Mouse (Mus musculus): Measurements from ENCODE around the gene 4921509C19Rik. TPM values are rescaled to one million over a fixed set of nuclear protein-coding genes. Genes with fewer than 3 reads are reported as not detected.
"Not testable (repeated sequence)": the region's sequence is repeated elsewhere in the genome, so short reads cannot be mapped to it uniquely, and the experiment has no call there.

4921509C19Rik gene
- total RNA-seq (2021): not detected

DNA sequence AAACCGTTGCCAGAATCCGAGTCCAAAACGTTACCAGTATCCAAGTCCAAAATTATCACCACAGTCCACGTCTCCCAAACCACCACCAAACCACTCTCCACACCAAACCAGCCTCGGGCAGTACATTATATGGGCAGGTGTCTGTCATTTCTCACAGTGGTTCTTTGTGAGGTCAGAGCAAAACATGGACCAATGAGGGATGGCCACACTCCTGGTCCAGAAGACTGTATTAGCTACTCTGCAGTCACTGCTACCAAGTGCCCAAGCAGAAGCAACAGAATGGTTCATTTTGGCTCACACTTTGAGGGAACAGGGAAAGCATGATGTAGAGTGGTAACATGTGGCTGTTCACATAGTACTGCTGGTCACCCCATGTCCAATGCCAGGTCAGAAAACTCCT, at the start of gene 4921509C19Rik:
TSS of gene 4921509C19Rik (minus strand) at position 101 of the 400 bp plus-strand sequence.
- DNase-seq; intact Hi-C loops (cut with DNase I): not testable (repeated sequence)

DNA sequence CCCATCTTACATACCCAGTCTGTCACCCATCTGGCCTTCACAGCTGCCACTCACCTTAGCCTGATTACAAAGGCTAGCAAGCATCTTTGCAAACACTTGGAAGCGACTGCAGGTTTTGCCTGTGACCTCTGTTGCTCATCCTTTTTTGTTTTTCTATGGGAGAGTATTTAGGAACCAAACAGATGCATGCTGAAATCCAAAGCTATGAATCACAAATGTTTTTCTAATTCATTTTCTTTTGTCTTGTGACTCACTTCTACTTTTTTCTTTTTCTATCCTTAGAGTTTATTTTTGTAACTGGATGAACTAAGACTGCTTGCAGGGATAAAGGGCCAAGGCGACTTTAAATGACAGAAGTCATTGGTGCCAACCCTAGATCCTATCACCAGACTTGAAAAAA, 49.6 kb upstream of the 4921509C19Rik start:
- intact Hi-C loops (cut with DNase I): no loop called here

DNA sequence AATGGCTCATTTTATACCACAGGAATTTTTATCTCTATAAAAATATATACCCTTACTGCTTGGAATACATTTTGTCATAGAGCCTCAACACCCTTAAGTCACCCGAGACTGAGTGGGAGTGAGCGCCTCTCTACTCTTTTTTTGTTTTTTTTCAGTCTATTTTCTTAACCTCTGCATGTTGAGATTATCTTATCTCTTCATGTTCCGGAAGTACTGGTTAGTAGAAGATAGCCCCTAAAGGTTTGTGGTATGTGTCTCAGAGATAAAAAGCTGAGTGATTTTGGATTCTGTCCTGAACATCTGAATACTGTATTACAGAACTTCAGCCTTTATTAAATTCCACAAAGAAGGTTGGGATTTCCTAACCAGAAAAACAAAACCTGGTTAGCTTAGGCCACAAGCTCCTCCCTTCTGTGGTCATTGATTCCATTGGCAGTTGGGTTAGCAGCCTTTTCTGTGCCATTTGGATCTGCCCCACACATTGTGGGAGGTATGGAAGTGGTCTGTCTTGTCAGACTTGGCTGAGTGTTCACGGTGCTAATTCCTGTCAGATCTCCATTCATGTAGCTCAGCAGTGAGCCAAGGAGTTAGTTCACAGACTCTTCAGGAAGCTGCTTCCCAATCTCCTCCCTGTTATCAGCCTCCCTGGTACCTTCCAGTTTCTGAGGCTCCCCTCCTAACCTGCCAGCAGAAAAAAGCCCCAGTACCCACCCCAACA, 48.5 kb upstream of the 4921509C19Rik start:
- DNase-seq: no peak

More for the DNA sequence above, 49.6 kb upstream of the 4921509C19Rik start:
- no peak for DNase-seq

DNA sequence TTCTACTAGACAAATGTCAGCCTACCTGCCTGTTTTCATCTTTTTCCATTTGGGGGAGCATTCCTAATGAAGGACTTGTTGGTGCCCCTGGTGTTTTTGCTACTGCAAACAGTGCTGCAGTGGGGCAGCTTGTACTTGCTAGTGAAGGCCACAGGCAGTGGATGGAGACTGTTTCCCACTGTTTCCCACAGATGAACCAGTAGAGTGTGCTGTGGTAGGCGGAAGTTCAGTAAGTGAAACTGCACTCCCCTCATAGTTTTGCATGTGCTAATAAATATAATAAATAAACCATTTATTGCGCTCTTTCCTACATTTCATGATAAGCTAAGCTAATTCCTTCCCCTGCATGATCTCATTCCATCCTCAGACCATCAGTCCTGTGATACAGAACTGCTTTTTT, 43.0 kb upstream of the 4921509C19Rik start:
- DNase-seq: no peak
- intact Hi-C loops (cut with DNase I): no loop called here

More for the DNA sequence above, 48.5 kb upstream of the 4921509C19Rik start:
- intact Hi-C loops (cut with DNase I): no loop called here

DNA sequence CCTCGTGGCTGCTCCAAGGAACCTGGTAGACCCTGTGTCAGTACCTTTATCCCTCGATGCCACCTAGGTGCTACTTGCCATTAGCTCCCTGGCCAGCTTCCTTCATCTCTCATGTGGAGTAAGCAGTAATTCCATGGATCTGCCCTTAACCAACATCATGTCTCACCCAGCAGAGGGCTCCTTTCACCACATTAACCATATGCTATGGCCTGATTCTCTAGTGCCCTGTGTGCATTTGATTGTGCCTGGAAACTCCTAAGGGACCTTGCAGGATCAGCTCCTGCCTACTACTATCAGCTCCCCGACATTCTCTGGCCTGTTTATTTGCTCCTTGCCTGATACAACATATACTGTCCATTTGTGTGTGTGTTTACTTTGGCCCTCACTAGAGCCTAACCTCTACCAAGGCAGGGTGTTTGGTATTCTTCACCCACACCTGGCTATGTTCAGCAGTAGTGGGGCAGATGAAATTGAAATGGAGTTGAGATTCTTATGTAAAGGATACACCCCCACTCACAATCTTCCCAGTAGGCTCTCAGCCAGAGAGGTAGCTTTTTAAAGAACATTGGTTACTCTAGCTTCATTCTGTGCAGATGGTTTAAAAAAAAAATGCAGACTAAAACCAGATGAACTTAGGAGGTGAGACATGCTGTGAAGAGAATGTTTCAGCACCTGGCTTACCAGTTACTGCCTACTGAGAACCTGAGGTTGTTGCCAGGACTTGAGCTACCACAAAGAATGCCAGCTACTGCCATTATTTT, 37.8 kb upstream of the 4921509C19Rik start:
- intact Hi-C loops (cut with DNase I): no loop called here
- no peak for DNase-seq

DNA sequence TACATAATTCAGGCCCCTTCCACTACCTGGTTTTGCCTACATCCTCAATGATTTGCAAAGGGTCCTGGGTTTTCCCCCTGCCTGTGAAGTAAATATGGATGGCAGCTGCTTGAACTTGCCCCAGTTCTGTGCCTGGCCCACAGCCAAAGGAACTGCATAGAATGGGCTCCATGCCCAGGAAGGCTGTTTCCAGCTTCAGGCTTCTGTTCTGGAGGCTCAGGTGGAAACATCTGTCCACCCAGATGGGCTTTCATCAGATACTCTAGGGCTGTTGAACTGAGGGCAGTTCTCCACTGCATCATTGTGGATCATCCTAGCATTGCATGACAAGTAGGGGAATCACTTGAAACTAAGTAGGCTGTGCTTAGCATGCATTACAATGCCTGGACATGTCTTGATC, 36.2 kb upstream of the 4921509C19Rik start:
- DNase-seq: peak; percentile 79
- intact Hi-C loops (cut with DNase I): no loop called here

DNA sequence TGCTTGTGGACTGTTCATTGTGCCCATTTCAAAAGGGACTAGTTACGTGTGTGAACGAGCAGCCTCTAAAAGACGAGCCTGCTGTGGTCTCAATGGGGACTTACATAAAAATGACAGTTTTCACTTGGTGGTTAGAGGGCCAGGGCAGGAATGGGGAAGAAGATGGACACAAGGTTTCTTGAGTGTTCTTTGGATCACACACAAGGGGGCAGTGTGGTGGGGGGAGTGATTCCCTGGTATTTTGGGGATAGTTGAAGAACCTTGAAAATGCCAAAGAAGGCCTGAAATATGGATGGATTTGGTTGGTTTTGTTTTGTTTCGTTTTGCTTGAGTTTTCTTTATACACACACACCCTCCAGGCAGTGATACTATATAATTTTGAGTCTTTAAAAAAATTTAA, 28.3 kb upstream of the 4921509C19Rik start:
- intact Hi-C loops (cut with DNase I): loop anchor here (10.0 kb wide), 1 partner anchor 201 kb away; the partner anchor contains the start of gene Tmem74b
- no peak for DNase-seq

DNA sequence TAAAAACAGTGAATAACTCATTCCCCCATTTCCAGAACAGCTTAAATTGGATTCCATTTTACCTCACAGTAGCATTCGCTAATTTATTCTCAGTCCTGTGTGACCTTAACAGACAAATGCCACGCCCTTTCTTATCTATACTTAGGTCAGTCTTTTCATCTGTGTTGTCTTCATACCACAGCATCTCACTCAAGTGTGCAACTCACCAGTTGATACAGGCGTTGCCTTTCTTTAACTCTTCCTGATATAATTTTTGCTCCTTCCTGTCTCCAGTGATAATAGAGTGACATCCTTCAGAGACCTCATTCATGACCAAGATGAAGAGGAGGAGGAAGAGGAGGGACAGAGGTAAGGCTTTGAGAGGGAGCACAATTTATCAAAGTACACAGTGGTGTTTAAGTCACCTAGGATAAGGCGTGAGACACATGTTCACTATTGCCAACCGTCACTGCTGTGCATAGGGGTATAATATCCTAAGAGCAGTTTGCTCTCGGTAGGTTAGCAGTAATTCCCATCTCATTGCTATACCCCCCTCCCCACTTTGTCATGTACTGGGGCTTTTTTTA, 24.6 kb upstream of the 4921509C19Rik start:
- DNase-seq: no peak
- intact Hi-C loops (cut with DNase I): loop anchor here (10.0 kb wide), 1 partner anchor 204 kb away; the partner anchor contains the start of gene Tmem74b

DNA sequence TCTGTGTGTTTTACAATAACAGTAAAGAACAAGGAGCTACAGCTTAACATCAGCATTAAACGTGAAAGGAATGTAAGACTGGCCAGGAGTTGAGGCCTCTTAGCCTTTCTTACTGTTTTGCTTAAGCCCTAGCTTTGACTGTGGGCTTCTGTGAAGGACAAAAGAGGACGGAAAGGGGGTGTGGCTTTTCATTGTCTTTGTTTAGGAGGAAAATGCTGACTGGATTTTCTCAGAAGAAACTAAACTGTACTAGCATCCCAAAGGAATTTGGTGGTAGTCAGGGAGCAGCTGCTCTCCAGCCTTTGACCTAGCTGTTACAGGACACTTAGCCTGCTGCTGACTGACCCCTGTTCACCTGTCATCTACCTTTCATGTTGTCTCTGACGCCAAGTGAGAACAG, 22.4 kb upstream of the 4921509C19Rik start:
- intact Hi-C loops (cut with DNase I): loop anchor here (10.0 kb wide), 1 partner anchor 176 kb away; no protein-coding TSS in a partner anchor
- DNase-seq: no peak

DNA sequence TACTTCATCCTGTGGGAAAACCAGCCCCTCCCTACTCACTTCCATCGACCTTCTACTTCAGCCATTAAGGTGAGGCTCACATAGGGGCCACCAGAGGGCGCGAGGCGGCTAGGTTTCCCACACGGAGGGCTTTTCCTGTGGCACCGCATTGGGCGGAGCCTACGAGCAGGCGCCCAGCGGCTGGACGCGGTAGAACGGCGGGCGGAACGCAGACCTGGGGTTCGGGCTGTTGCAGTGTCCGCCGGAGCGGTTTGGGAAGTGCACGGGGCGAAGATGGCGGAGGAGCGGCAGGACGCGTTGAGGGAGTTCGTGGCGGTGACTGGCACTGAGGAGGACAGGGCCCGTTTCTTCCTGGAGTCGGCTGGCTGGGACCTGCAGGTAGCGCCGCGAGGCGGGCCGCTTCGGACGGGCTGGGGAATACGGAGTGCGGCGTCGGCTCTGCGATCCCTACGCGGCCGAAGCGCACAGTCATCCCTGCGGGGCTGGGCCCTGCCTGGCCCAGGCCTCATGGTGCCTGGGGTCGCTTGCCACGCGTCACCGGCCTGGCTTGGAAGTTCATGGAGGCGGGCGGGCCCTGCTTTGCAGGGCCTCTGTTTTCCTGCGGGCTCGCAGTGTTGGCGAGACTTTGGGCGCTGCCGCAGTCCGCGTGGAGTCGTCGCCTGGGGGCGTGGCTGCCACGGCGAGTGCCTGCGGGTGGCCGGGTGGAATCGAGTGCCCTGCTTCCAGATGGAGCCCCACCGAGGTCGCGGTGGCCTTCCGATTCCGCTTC, 18.3 kb upstream of the 4921509C19Rik start, which contains the start of gene Nsfl1c:
TSS of gene Nsfl1c (plus strand) at position 148 of the 769 bp plus-strand sequence.
- peak; percentile 96 for DNase-seq
- intact Hi-C loops (cut with DNase I): loop anchor here (10.0 kb wide), 1 partner anchor 181 kb away; no protein-coding TSS in a partner anchor

DNA sequence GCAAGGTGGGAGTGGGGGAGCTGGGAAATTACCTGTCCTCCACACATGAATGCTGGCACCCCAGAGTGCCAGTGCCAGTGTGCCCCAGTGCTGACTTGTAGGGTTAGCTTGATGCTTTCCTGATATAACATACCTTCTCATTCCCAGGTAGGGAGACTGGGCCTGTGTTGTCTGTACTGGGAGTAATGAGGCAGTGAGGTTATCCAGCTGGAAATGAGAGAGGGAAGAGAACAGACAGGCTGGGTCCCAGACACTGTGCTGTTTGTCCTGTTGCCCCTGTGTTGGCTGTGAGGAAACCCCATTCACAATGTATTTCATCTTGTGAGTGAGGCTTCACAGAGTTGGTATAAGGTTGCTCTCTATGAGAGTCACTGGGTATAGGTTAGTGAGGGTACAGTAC, 10.5 kb upstream of the 4921509C19Rik start:
- intact Hi-C loops (cut with DNase I): no loop called here
- DNase-seq: no peak

DNA sequence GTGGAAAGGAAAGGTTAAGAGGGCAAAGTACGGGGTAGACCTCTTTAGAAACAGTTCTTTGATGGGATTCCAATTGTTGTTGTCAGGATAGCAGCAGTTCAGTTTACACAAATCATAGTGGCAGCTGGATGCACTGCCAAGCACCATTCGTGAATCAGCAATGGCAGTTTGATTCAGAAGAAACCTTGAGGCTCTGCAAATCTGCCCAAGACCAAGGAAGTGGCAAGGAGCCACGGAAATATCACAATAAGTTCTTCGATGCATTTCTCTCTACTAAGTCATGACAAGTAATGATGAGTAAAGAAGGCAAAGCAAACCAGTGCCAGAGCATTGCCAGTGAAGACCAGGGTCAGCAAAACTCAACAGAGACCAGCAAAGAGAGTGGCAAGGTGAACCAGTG, 41.0 kb downstream of the 4921509C19Rik start:
- DNase-seq; intact Hi-C loops (cut with DNase I): not testable (repeated sequence)

DNA sequence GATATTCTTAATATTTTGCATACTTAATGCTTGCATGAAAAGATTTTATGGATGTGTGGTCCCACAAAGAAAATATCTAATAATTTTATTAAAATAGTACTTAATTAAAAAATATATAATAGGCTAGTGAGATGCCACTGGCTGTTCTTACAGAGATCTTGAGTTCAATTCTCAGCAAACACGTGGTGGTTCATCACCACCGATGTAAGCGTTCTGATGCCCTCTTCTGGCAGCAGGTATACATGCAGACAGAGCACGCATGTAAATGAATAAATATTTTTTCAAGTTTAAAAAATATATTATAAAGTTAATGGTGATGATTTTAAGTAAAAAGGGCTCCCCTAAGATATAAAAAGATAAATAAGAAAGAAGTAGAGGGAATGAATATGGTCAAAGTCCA, 41.8 kb downstream of the 4921509C19Rik start:
- DNase-seq: peak; percentile 0
- intact Hi-C loops (cut with DNase I): not testable (repeated sequence)

Other genes starting within 250 kb of the 4921509C19Rik start
- gene Nsfl1c, start 18.0 kb upstream of the 4921509C19Rik start, total RNA-seq (2021): 100 to 1,000 TPM; 170 to 174 TPM
- gene Fkbp1a, start 66.3 kb upstream of the 4921509C19Rik start, total RNA-seq (2021): 100 to 1,000 TPM; 481 to 486 TPM
- 1 to 10 TPM; 1.2 TPM for gene Sdcbp2, start 96.5 kb upstream of the 4921509C19Rik start, total RNA-seq (2021)
- gene Snph, start 156.4 kb upstream of the 4921509C19Rik start, total RNA-seq (2021): 10 to 100 TPM; 80.0 to 84.0 TPM
- gene Rad21l, start 192.4 kb upstream of the 4921509C19Rik start, total RNA-seq (2021): under 1 TPM; 0.60 to 0.99 TPM
- gene Tmem74b, start 225.9 kb upstream of the 4921509C19Rik start, total RNA-seq (2021): 10 to 100 TPM; 29.3 to 30.3 TPM